Mouse (Mus musculus) spleen, embryonic (tissue): ENCODE measurements around the gene Anpep.

Experiments used
- CTCF ChIA-PET: fragments of 350-600 bp; sonication (Branson Sonifier 250); formaldehyde crosslinking; loops from one replicate; lab custom pipeline; 2022; lab: Charles Lee

Anpep gene

GRCm38 (mm10) chr7:79860811-79861210 is at the start of gene Anpep:
Gene Anpep, minus strand, starts transcription at chr7:79861059.
- CTCF ChIA-PET = no interaction called here

GRCm38 (mm10) chr7:79907356-79907755 is 46.5 kb upstream of the Anpep start:
- CTCF ChIA-PET = no interaction called here

GRCm38 (mm10) chr7:79906914-79907313 is 46.1 kb upstream of the Anpep start:
- CTCF ChIA-PET = no interaction called here

- CTCF ChIA-PET = no interaction called here
These were observed 44.3 kb upstream of the Anpep start for GRCm38 (mm10) chr7:79905193-79905592.

GRCm38 (mm10) chr7:79903160-79903792 is 42.4 kb upstream of the Anpep start:
- CTCF ChIA-PET = no interaction called here

GRCm38 (mm10) chr7:79900753-79901152 is 39.9 kb upstream of the Anpep start:
- CTCF ChIA-PET = no interaction called here

- CTCF ChIA-PET = no interaction called here
These were observed 34.4 kb upstream of the Anpep start for GRCm38 (mm10) chr7:79895225-79895624.

- CTCF ChIA-PET = no interaction called here
These were observed 33.9 kb upstream of the Anpep start for GRCm38 (mm10) chr7:79894790-79895189.

- CTCF ChIA-PET = interaction anchor here (0.6 kb wide), 1 partner anchor 472 kb away, joined by 5 read pairs; no protein-coding TSS in a partner anchor
These were observed 31.9 kb upstream of the Anpep start for GRCm38 (mm10) chr7:79892576-79893428.

GRCm38 (mm10) chr7:79890436-79891221 is 29.8 kb upstream of the Anpep start:
- CTCF ChIA-PET = no interaction called here

- CTCF ChIA-PET = no interaction called here
These were observed 27.7 kb upstream of the Anpep start for GRCm38 (mm10) chr7:79888603-79889002.

- CTCF ChIA-PET = no interaction called here
These were observed 22.9 kb upstream of the Anpep start for GRCm38 (mm10) chr7:79883613-79884334.

- CTCF ChIA-PET = interaction anchor here (0.6 kb wide), 1 partner anchor 123 kb away, joined by 10 read pairs; no protein-coding TSS in a partner anchor
These were observed 21.0 kb upstream of the Anpep start for GRCm38 (mm10) chr7:79881901-79882300.

- CTCF ChIA-PET = no interaction called here
These were observed 20.1 kb upstream of the Anpep start for GRCm38 (mm10) chr7:79880998-79881397.

GRCm38 (mm10) chr7:79880033-79880432 is 19.2 kb upstream of the Anpep start:
- CTCF ChIA-PET = no interaction called here

GRCm38 (mm10) chr7:79878455-79879025 is 17.7 kb upstream of the Anpep start:
- CTCF ChIA-PET = no interaction called here

GRCm38 (mm10) chr7:79873407-79873806 is 12.5 kb upstream of the Anpep start:
- CTCF ChIA-PET = interaction anchor here (0.5 kb wide), 1 partner anchor 237 kb away, joined by 3 read pairs; no protein-coding TSS in a partner anchor

GRCm38 (mm10) chr7:79871797-79872345 is 11.0 kb upstream of the Anpep start:
- CTCF ChIA-PET = no interaction called here

- CTCF ChIA-PET = no interaction called here
These were observed 8.3 kb upstream of the Anpep start for GRCm38 (mm10) chr7:79869072-79869719.

GRCm38 (mm10) chr7:79868475-79868874 is 7.6 kb upstream of the Anpep start:
- CTCF ChIA-PET = no interaction called here
